Mouse (Mus musculus) lung, embryonic 16.5 days (tissue): ENCODE data around the gene Stk24. TPM values are rescaled to one million over a fixed set of nuclear protein-coding genes. Genes with fewer than 3 reads are reported as not detected.

Experiments used
- ATAC-seq: fragments of 200-750 bp; cut with Nextera tagmentation; 2 replicates; pipeline ENCODE4 v1.8.0; 2017; ENCODE audit warnings: low read depth, mild to moderate bottlenecking, moderate library complexity
- H3K27ac ChIP-seq: fragments of 300-500 bp; sonication (generic); 2 replicates; pipeline ENCODE4 v1.5.1; 2014; ENCODE audit warnings: mild to moderate bottlenecking, control low read depth, low read length
- H3K27me3 ChIP-seq: fragments of 300-500 bp; sonication (generic); 2 replicates; pipeline ENCODE4 v1.6.1; 2014; ENCODE audit warnings: low read depth, low read length, mixed read lengths; ENCODE audit not compliant: control insufficient read depth, insufficient read depth
- H3K36me3 ChIP-seq: fragments of 300-500 bp; sonication (generic); 2 replicates; pipeline ENCODE4 v1.6.1; 2014; ENCODE audit warnings: low read length; ENCODE audit not compliant: control insufficient read depth, insufficient read depth
- H3K4me1 ChIP-seq: fragments of 300-500 bp; sonication (generic); replicated peaks from 2 replicates; pipeline ENCODE4 v1.6.1; 2014; ENCODE audit warnings: low read length, mixed read lengths; ENCODE audit not compliant: control insufficient read depth, insufficient read depth
- H3K4me2 ChIP-seq: fragments of 300-500 bp; sonication (generic); 2 replicates; pipeline ENCODE4 v1.6.1; 2014; ENCODE audit warnings: low read depth, low read length, control low read depth
- H3K4me3 ChIP-seq: fragments of 300-500 bp; sonication (generic); 2 replicates; pipeline ENCODE4 v1.5.1; 2014; ENCODE audit warnings: mild to moderate bottlenecking, low read length, control low read depth
- H3K9ac ChIP-seq: fragments of 300-500 bp; sonication (generic); 2 replicates; pipeline ENCODE4 v1.6.1; 2014; ENCODE audit warnings: low read length, control low read depth
- H3K9me3 ChIP-seq: fragments of 300-500 bp; sonication (generic); 2 replicates; pipeline ENCODE4 v1.6.1; 2016; ENCODE audit warnings: low read length; ENCODE audit not compliant: control insufficient read depth
- WGBS: fragments of 180-500 bp; shearing (Covaris S2); extraction: QIAGEN DNeasy Blood & Tissue Kit; methylation state at CpG from one replicate; pipeline ENCODE4 v1.1.7; 2014; 5-methylcytosine and 5-hydroxymethylcytosine counted together
- polyA plus RNA-seq: library from polyadenylated mRNA; unstranded; fragments of >200 nt; fragmentation: Nextera tagmentation; extraction: Ambion mirVana; gene quantifications from 2 replicates; pipeline ENCODE4 v1.2.1, GENCODE M21; 2015

Stk24 gene
- polyA plus RNA-seq, 1 experiment from 2014 or later = 35.9 TPM

GRCm38 (mm10) chr14:121316136-121316535 is 63.7 kb downstream of the Stk24 start:
- WGBS = 80% methylated on average over 5 of the region's 5 CpGs
- H3K9me3 ChIP-seq = no peaks in the 10 kb centered on the region
- H3K9ac ChIP-seq = no peak overlapping the region
- no peak for ATAC-seq
- no peaks in the 10 kb centered on the region for H3K27me3 ChIP-seq
- H3K4me1 ChIP-seq = peaks cover 25% of the 10 kb centered on the region
- no peaks in the 10 kb centered on the region for H3K36me3 ChIP-seq
- no peak overlapping the region for H3K4me3 ChIP-seq
- H3K27ac ChIP-seq = no peak overlapping the region
- H3K4me2 ChIP-seq = no peak overlapping the region

GRCm38 (mm10) chr14:121314934-121315333 is 64.9 kb downstream of the Stk24 start:
- Histone ChIP-seq H3K4me3 (no peak overlapping the region), H3K27me3 (no peaks in the 10 kb centered on the region), H3K4me1 (peaks cover 25% of the 10 kb centered on the region), H3K27ac (no peak overlapping the region), H3K9me3 (no peaks in the 10 kb centered on the region), H3K36me3 (no peaks in the 10 kb centered on the region), H3K4me2 (no peak overlapping the region), H3K9ac (no peak overlapping the region)
- WGBS = 56% methylated on average over 3 of the region's 3 CpGs
- ATAC-seq = peak; percentile 44; the same call in 1 of the 2 replicates

GRCm38 (mm10) chr14:121313283-121313682 is 66.5 kb downstream of the Stk24 start:
- WGBS = 84% methylated on average over 10 of the region's 10 CpGs
- peaks cover 24% of the 10 kb centered on the region for H3K4me1 ChIP-seq
- no peaks in the 10 kb centered on the region for H3K36me3 ChIP-seq
- no peak for ATAC-seq
- H3K27me3 ChIP-seq = no peaks in the 10 kb centered on the region
- no peak overlapping the region for H3K9ac ChIP-seq
- no peak overlapping the region for H3K27ac ChIP-seq
- no peak overlapping the region for H3K4me3 ChIP-seq
- no peak overlapping the region for H3K4me2 ChIP-seq
- no peaks in the 10 kb centered on the region for H3K9me3 ChIP-seq

GRCm38 (mm10) chr14:121311083-121311482 is 68.7 kb downstream of the Stk24 start:
- Histone ChIP-seq H3K27ac (no peak overlapping the region), H3K36me3 (no peaks in the 10 kb centered on the region; the same call in 1 of the 2 replicates), H3K4me1 (peaks cover 11% of the 10 kb centered on the region), H3K27me3 (no peaks in the 10 kb centered on the region), H3K4me2 (no peak overlapping the region), H3K9me3 (no peaks in the 10 kb centered on the region), H3K9ac (no peak overlapping the region), H3K4me3 (no peak overlapping the region)
- no peak for ATAC-seq
- WGBS = 65% methylated on average over 2 of the region's 2 CpGs

GRCm38 (mm10) chr14:121310325-121311080 is 69.3 kb downstream of the Stk24 start:
- ATAC-seq = peak; percentile 21; the same call in 1 of the 2 replicates
- Histone ChIP-seq H3K27me3 (no peaks in the 10 kb centered on the region), H3K4me1 (peaks cover 10% of the 10 kb centered on the region), H3K4me3 (no peak overlapping the region), H3K36me3 (no peaks in the 10 kb centered on the region; the same call in 1 of the 2 replicates), H3K9me3 (no peaks in the 10 kb centered on the region), H3K9ac (no peak overlapping the region), H3K27ac (no peak overlapping the region), H3K4me2 (no peak overlapping the region)
- WGBS = 70% methylated on average over 6 of the region's 6 CpGs

GRCm38 (mm10) chr14:121309909-121310308 is 69.9 kb downstream of the Stk24 start:
- H3K4me2 ChIP-seq = no peak overlapping the region
- no peak for ATAC-seq
- H3K9ac ChIP-seq = no peak overlapping the region
- H3K4me3 ChIP-seq = no peak overlapping the region
- no peaks in the 10 kb centered on the region for H3K9me3 ChIP-seq
- H3K4me1 ChIP-seq = peaks cover 5% of the 10 kb centered on the region
- H3K27ac ChIP-seq = no peak overlapping the region
- no peaks in the 10 kb centered on the region; the same call in 1 of the 2 replicates for H3K36me3 ChIP-seq
- H3K27me3 ChIP-seq = no peaks in the 10 kb centered on the region
- 67% methylated on average over 3 of the region's 3 CpGs for WGBS

GRCm38 (mm10) chr14:121305316-121306064 is 74.3 kb downstream of the Stk24 start:
- no peak overlapping the region for H3K9ac ChIP-seq
- no peak overlapping the region for H3K27ac ChIP-seq
- H3K36me3 ChIP-seq = peaks cover 7% of the 10 kb centered on the region
- H3K4me1 ChIP-seq = peaks cover 4% of the 10 kb centered on the region; the same call in 1 of the 2 replicates
- 77% methylated on average over 8 of the region's 8 CpGs for WGBS
- H3K4me2 ChIP-seq = no peak overlapping the region
- H3K9me3 ChIP-seq = no peaks in the 10 kb centered on the region
- no peaks in the 10 kb centered on the region for H3K27me3 ChIP-seq
- no peak overlapping the region for H3K4me3 ChIP-seq
- no peak for ATAC-seq

- Histone ChIP-seq H3K9me3 (no peaks in the 10 kb centered on the region), H3K4me1 (peaks cover 4% of the 10 kb centered on the region; the same call in 1 of the 2 replicates), H3K4me2 (no peak overlapping the region), H3K9ac (no peak overlapping the region), H3K27ac (no peak overlapping the region), H3K4me3 (no peak overlapping the region), H3K36me3 (peaks cover 7% of the 10 kb centered on the region), H3K27me3 (no peaks in the 10 kb centered on the region)
- ATAC-seq = no peak
- 55% methylated on average over 7 of the region's 7 CpGs for WGBS
Measured at GRCm38 (mm10) chr14:121304523-121304922, 75.3 kb downstream of the Stk24 start.

GRCm38 (mm10) chr14:121299093-121299492 is 80.7 kb downstream of the Stk24 start:
- Histone ChIP-seq H3K4me3 (no peak overlapping the region), H3K9ac (no peak overlapping the region), H3K4me2 (no peak overlapping the region), H3K4me1 (peaks cover 7% of the 10 kb centered on the region; the same call in 1 of the 2 replicates), H3K27ac (no peak overlapping the region), H3K36me3 (peaks cover 10% of the 10 kb centered on the region), H3K27me3 (no peaks in the 10 kb centered on the region), H3K9me3 (no peaks in the 10 kb centered on the region)
- no peak for ATAC-seq
- WGBS = 81% methylated on average over 9 of the region's 9 CpGs
